Mouse (Mus musculus) megakaryocyte-erythroid progenitor cell, adult 5-6 weeks (primary cell): ENCODE data around the gene Rffl. TPM values are rescaled to one million over a fixed set of nuclear protein-coding genes. Genes with fewer than 3 reads are reported as not detected.

Experiments used
- ATAC-seq: replicated peaks from 2 replicates; pipeline ENCODE4 v1.8.0; 2016; ENCODE audit warnings: mild to moderate bottlenecking, inconsistent platforms; ENCODE audit not compliant: severe bottlenecking, poor library complexity, low FRiP score, low TSS enrichment
- total RNA-seq, 2 experiments: library from RNA; stranded (forward) in 1 of 2; stranded (reverse) in 1 of 2; fragments of 200-1000, 215-1000 nt in 1 of 2; fragments of >200 nt in 1 of 2; fragmentation: Nextera tagmentation in 1 of 2; gene quantifications; 2 replicates each; pipeline ENCODE4 v1.2.3; 2014 to 2017

Rffl gene
- total RNA-seq, 2 experiments from 2014 or later, result 16.4 to 28.7 TPM

DNA sequence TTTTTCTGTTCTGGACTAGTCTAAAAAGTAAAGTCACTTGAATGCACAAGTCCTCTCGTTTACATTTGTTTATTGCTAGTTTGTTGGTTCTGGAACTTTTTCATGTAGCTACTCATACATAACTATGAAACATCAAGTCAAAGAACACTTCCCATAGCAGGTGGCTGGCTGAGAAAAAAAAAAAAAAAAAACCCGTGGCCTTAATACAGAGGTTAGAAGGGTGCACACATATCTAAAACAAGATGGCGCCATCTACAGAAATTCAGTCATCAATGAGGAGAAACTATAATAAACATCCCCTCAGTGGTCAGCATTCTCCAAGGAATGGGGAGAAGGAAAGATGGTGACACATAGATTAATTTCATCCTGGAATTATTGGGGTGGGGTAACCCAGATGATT, 63.6 kb downstream of the Rffl start:
- ATAC-seq, result no peak

DNA sequence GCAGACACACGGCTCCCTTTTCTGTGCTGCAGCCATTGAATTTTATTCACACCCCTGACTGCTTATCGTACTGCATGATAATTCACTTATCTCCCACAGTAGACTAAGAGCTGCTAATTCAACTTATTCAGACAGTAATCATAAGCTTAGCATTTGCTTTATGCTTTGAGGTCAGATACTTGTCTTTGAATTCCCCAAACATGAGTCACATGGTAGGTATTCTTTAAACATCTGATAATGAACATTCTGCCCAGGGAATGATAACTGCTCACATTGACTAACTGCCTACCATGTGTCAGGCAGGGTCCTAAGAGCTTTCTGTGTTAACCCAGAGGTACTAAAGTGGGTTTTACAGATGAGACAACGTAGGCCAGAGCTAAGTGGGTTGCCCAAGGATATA, 64.4 kb downstream of the Rffl start:
- peak; percentile 50 for ATAC-seq

DNA sequence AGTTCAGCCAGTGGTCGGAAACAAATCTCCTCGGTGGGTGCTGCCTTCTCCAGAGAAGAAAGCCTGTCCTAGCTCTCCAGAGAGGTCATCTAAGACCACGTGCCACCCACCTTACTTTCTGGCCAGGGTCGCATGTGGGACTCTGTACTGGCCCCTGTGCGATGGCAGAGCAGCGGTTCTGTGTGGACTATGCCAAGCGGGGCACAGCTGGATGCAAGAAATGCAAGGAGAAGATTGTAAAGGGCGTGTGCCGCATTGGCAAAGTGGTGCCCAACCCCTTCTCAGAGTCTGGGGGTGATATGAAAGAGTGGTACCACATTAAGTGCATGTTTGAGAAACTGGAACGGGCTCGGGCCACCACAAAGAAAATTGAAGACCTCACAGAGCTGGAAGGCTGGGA, 87.6 kb downstream of the Rffl start:
- no peak for ATAC-seq

DNA sequence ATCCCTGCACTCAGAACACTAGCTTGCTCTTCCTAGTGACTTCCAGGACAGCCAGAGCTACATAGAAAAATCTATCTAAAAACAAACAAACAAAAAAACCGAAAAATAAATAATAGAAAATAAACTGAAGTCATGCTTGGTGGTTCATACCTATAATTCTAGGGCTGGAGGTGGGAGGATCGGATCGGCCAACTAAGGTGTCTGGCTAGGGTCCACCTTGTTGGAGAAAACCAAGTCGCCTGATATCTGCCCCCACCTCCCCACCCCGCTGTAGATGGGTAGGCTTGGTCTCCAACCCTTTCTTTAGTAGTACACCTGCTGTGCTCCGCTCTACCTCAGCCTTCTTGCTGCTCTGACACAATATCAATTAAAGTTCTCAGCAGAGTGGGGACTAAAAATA, 88.8 kb downstream of the Rffl start:
- ATAC-seq, result no peak

DNA sequence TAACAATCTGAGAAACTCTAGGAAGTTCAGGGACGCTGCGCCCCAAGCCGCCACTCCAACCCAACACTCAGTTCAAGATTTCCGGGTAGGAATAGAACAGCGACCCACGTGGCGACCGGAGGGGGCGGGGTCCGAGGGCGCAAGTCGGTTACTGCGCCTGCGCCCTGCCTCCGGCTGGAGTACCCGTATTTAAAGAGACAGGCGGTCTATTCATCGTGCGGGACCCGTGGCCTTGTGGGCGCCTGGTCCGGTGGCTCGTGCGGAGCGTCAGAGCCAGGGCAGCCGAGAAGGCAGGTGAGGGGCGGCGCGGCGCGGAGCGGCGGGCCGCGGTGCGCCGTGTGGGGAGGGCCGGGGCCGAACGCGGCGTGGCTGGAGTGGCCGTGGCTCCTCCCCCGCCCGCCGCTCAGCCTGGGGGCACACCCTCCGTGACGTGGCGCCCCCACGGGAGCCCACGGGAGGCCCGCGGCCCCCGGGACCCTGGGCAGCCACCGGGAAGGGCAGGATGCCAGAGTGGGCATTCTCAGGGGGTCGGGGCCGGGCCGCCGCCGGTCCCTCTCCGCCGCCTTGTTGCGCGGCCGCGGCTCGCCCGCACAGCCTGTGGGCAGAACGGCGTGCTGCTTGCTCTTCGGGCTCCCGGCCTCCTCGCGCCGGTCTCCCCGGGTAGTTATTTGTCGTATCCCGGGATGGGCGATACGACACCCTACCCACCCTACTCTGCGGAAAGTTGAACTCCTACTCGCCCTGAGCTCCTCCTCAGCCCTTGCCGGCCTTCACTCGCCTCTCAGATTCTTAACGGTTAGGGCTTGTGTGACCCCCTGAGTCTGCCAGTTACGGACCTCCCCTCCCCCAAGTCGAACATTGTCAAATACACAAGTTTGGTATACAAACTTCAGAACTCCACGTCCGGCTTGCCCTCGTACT, 89.8 kb downstream of the Rffl start, which contains the start of gene Lig3:
Gene Lig3 (plus strand): TSS at position 126 of the 921 bp plus-strand sequence.
- peak; percentile 87 for ATAC-seq

DNA sequence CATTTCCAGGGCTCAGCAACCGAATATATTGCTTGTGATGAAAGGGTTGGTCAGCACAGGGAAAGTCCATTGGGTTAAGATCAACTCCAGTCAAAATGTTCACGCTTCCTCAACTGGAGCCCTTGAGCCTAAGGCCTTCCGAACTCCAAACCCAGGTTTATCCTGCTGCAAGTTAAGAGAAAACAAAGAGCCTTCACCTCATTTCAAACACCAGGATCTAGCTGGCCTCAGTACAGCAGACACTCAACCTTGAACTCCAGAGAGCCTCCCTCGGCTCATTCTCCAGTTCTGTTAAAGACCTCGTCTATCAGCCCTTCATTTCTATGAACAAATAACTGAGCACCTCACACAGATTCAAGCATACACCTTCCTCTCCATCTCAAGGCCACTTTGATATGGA, 90.9 kb downstream of the Rffl start:
- ATAC-seq, result no peak

DNA sequence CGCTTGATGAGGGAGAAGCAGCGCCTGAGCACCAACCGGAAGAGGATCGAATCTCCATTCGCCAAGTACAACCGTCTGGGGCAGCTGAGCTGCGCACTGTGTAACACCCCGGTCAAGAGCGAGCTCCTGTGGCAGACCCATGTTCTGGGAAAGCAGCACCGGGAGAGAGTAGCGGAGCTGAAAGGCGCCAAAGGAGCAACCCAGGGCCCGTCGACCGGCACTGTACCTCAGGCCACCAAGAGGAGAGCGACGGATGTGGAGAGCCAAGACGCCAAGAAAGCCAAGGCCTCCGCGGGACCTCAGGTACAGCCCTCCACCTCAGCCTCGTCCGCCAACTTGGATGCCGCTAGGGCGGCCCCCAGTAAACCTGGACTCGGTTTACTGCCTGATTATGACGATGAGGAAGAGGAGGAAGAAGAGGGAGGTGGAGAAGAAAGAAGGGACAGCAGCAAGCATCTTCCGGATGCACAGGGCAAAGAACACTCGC, 106.5 kb downstream of the Rffl start:
- ATAC-seq, result peak; percentile 45

DNA sequence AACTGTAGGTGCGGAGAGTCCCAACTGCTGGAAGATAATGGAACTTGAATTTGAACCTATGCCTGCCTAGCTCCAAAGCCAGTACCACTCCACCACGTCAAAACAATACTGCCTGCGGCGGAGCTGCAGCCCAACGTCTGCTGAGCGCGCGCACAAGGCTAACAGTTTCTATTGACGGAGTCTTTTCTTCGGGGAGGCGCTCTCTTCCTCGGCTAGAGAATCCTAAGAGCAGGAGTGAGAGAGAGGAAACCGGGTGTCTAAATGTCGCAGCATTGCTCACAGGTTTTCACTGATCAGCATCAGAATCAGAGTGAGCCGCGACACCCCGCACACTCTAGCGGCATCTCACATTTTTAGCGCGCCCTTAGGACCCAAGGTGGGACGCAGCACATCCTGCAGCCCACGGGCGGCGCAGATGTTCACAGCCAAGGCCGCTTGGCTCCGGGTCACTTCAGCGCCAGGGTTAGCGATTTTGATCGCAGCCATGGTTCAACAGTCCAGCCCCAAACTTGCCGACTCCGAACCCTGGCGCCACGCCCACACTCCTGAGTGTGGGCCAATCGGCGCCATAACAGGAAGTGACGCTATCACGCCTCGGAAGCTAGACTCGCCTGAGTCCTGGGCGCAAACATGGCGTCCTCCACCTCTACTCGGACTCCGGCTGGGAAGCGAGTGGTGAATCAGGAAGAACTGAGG, 107.1 kb downstream of the Rffl start, which contains the start of the genes Cct6b and Zfp830:
Gene Cct6b (minus strand): TSS at position 580 of the 696 bp plus-strand sequence.
Gene Zfp830 (plus strand): TSS at position 604 of the 696 bp plus-strand sequence.
- ATAC-seq, result peak; percentile 97

DNA sequence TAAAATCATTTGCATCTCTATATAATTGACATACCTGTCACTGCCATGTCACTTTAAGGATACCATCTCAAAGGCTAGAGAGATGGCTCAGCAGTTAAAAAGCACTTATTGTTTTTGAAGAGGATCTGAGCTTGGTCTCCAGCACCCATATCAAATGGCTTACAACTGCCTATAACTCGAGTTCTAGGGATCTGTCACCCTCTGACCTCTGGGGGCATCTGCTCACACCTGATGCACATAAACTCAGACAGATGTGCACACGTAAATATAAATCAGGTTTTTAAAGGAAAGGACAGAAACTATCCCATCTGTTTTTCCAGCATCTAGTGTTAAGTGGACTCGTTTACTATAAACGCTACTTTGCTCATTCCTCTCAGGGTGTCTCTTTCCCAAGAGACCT, 107.7 kb downstream of the Rffl start:
- ATAC-seq, result 0 out of 2 replicates have a peak, but pooled peaks have one; percentile 19

DNA sequence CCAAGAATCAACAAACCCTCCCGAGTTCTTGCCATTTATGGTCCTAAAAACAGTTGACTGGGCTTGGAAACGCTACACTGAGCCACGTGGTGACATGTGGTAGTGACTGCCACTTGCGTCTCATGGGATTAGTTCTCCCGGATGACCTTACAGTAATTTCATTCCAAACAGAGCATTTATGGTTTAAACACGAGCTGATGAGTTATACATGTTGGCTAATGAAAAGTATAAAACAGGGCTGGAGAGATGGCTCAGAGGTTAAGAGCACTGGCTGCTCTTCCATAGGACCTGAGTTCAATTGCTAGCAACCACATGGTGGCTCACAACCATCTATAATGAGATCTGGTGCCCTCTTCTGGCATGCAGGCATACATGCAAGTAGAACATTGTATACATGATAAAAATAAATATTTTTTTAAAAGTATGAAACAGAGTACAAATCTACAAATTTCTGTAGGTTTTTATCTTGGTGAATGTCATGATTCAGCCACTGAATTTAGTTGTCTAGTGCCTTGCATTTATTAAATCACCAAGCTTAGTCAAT, 108.7 kb downstream of the Rffl start:
- ATAC-seq, result no peak

DNA sequence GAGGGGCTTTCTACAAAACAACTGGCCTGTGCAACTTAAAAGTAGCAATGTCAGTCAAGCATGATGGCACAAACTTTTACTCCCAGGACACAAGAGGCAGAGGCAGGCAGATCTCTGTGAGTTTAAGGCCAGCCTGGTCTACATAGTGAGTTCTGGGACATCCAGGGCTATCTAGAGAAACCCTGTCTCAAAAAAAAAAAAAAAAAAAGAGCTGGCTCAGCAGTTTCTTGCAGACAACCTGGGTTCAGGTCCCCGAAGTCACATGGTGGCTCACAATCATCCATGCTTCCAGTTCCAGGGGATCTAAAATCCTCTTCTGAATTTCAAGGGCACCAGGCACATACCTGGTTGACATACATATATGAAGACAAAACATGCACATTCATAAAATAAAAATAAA, 115.1 kb downstream of the Rffl start:
- no peak for ATAC-seq

Other genes starting within 250 kb of the Rffl start
- 0.87 and 0.92 TPM in 2 replicates for gene Cct6b, start 106.9 kb downstream of the Rffl start, total RNA-seq (2014; fragmentation: Nextera tagmentation)
- not detected in 2 replicates for gene Cct6b, start 106.9 kb downstream of the Rffl start, total RNA-seq (2017)
- 17.8 and 25.3 TPM in 2 replicates for gene Zfp830, start 106.9 kb downstream of the Rffl start, total RNA-seq (2014; fragmentation: Nextera tagmentation)
- gene Zfp830, start 106.9 kb downstream of the Rffl start, total RNA-seq (2017), result 53.2 and 54.5 TPM in 2 replicates
- 31.5 and 49.3 TPM in 2 replicates for gene Lig3, start 90.1 kb downstream of the Rffl start, total RNA-seq (2014; fragmentation: Nextera tagmentation)
- 52.1 and 61.4 TPM in 2 replicates for gene Lig3, start 90.1 kb downstream of the Rffl start, total RNA-seq (2017)
- 14.3 and 20.0 TPM in 2 replicates for gene Rad51d, start 19.4 kb upstream of the Rffl start, total RNA-seq (2014; fragmentation: Nextera tagmentation)
- 16.3 and 18.9 TPM in 2 replicates for gene Rad51d, start 19.4 kb upstream of the Rffl start, total RNA-seq (2017)
- not detected in 2 replicates for gene Fndc8, start 20.9 kb upstream of the Rffl start, total RNA-seq (2014; fragmentation: Nextera tagmentation)
- not detected in 2 replicates for gene Fndc8, start 20.9 kb upstream of the Rffl start, total RNA-seq (2017)
- gene Nle1, start 37.2 kb upstream of the Rffl start, total RNA-seq (2014; fragmentation: Nextera tagmentation), result 103 and 130 TPM in 2 replicates
- gene Nle1, start 37.2 kb upstream of the Rffl start, total RNA-seq (2017), result 18.6 and 45.0 TPM in 2 replicates
- not detected in 2 replicates for gene Unc45b, start 39.3 kb upstream of the Rffl start, total RNA-seq (2014; fragmentation: Nextera tagmentation)
- gene Unc45b, start 39.3 kb upstream of the Rffl start, total RNA-seq (2017), result not detected in 2 replicates
- 1.1 and 2.5 TPM in 2 replicates for gene Slfn5, start 80.1 kb upstream of the Rffl start, total RNA-seq (2014; fragmentation: Nextera tagmentation)
- 2.8 and 5.5 TPM in 2 replicates for gene Slfn5, start 80.1 kb upstream of the Rffl start, total RNA-seq (2017)
- 3.2 and 4.1 TPM in 2 replicates for gene Slfn9, start 120.6 kb upstream of the Rffl start, total RNA-seq (2014; fragmentation: Nextera tagmentation)
- gene Slfn9, start 120.6 kb upstream of the Rffl start, total RNA-seq (2017), result 6.1 and 11.7 TPM in 2 replicates
- gene Slfn8, start 149.6 kb upstream of the Rffl start, total RNA-seq (2014; fragmentation: Nextera tagmentation), result 7.4 and 9.3 TPM in 2 replicates
- gene Slfn8, start 149.6 kb upstream of the Rffl start, total RNA-seq (2017), result 6.5 and 11.6 TPM in 2 replicates
- gene Slfn2, start 193.9 kb upstream of the Rffl start, total RNA-seq (2014; fragmentation: Nextera tagmentation), result 0.66 and 3.7 TPM in 2 replicates
- 1.4 and 8.3 TPM in 2 replicates for gene Slfn2, start 193.9 kb upstream of the Rffl start, total RNA-seq (2017)
- 0.64 TPM in 1 of 2 replicates, not detected in the other for gene Slfn1, start 245.6 kb upstream of the Rffl start, total RNA-seq (2014; fragmentation: Nextera tagmentation)
- gene Slfn1, start 245.6 kb upstream of the Rffl start, total RNA-seq (2017), result 0.23 and 2.5 TPM in 2 replicates